Mouse (Mus musculus) intestine, embryonic 16.5 days (tissue): ENCODE results near the gene Selenop. TPM values are rescaled to one million over a fixed set of nuclear protein-coding genes. Genes with fewer than 3 reads are reported as not detected.
"Not testable (repeated sequence)": the region's sequence is repeated elsewhere in the genome, so short reads cannot be mapped to it uniquely, and the experiment has no call there.

ENCODE experiments used
- ATAC-seq: fragments of 200-750 bp; cut with Nextera tagmentation; 2 replicates; pipeline ENCODE4 v1.8.0; 2017; ENCODE audit warnings: moderate TSS enrichment, moderate library complexity
- H3K27ac ChIP-seq: fragments of 300-500 bp; sonication (generic); 2 replicates; pipeline ENCODE4 v1.5.1; 2014; ENCODE audit warnings: mild to moderate bottlenecking, low read length
- H3K27me3 ChIP-seq: fragments of 300-500 bp; sonication (generic); replicated peaks from 2 replicates; pipeline ENCODE4 v1.6.1; 2014; ENCODE audit warnings: low read length, control low read depth, mixed read lengths; ENCODE audit not compliant: control insufficient read depth, insufficient read depth
- H3K36me3 ChIP-seq: fragments of 300-500 bp; sonication (generic); 2 replicates; pipeline ENCODE4 v1.6.1; 2014; ENCODE audit warnings: low read length, control low read depth; ENCODE audit not compliant: control insufficient read depth, insufficient read depth
- H3K4me1 ChIP-seq: fragments of 300-500 bp; sonication (generic); 2 replicates; pipeline ENCODE4 v1.6.1; 2014; ENCODE audit warnings: low read length, control low read depth, mixed read lengths; ENCODE audit not compliant: control insufficient read depth, insufficient read depth
- H3K4me2 ChIP-seq: fragments of 300-500 bp; sonication (generic); 2 replicates; pipeline ENCODE4 v1.6.1; 2014; ENCODE audit warnings: low read depth, low read length, control low read depth
- H3K4me3 ChIP-seq: fragments of 300-500 bp; sonication (generic); 2 replicates; pipeline ENCODE4 v1.5.1; 2014; ENCODE audit warnings: mild to moderate bottlenecking, low read length
- H3K9ac ChIP-seq: fragments of 300-500 bp; sonication (generic); 2 replicates; pipeline ENCODE4 v1.6.1; 2014; ENCODE audit warnings: low read depth, low read length
- H3K9me3 ChIP-seq: fragments of 300-500 bp; sonication (generic); 2 replicates; pipeline ENCODE4 v1.6.1; 2016; ENCODE audit warnings: low read length, control low read depth; ENCODE audit not compliant: control insufficient read depth
- WGBS: fragments of 180-500 bp; shearing (Covaris S2); extraction: QIAGEN DNeasy Blood & Tissue Kit; methylation state at CpG from one replicate; pipeline ENCODE4 v1.1.7; 2014; 5-methylcytosine and 5-hydroxymethylcytosine counted together
- polyA plus RNA-seq: library from polyadenylated mRNA; unstranded; fragments of >200 nt; fragmentation: Nextera tagmentation; extraction: Ambion mirVana; gene quantifications from 2 replicates; pipeline ENCODE4 v1.2.1, GENCODE M21; 2015

Gene Selenop
- polyA plus RNA-seq = 512 and 640 TPM in 2 replicates

DNA sequence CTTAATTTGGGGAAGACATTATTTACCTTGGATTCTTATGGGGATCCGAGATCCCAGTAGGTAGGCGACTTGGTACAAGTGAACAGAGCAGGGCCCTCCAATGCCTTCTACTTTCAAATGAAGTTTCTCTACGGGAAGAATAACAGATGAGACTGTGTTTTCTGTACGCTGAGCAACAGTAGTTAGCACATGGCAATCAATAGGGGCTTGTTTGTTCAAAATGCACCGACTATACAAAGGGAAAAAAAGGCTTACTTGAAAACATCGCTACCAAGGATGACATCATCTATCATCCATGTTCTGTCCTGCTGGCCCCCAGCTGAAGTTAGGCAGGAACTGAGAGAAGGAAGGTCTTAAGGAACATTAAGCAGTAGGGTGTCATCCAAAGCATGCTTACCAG, at the start of gene Selenop:
Gene Selenop, plus strand, starts transcription at position 301 of the 400 bp plus-strand sequence.
- Histone ChIP-seq H3K9ac (no peak within 1 kb of the TSS), H3K4me1 (peaks cover 11% of the 10 kb centered on the region), H3K36me3 (no peaks in the 10 kb centered on the region), H3K27me3 (no peaks in the 10 kb centered on the region), H3K27ac (0 out of 2 replicates have a peak within 1 kb of the TSS, but pooled peaks have one; percentile 85), H3K9me3 (no peaks in the 10 kb centered on the region), H3K4me3 (no peak within 1 kb of the TSS), H3K4me2 (no peak within 1 kb of the TSS)
- ATAC-seq = no peak
- WGBS = 86% methylated on average over 6 of the region's 6 CpGs

DNA sequence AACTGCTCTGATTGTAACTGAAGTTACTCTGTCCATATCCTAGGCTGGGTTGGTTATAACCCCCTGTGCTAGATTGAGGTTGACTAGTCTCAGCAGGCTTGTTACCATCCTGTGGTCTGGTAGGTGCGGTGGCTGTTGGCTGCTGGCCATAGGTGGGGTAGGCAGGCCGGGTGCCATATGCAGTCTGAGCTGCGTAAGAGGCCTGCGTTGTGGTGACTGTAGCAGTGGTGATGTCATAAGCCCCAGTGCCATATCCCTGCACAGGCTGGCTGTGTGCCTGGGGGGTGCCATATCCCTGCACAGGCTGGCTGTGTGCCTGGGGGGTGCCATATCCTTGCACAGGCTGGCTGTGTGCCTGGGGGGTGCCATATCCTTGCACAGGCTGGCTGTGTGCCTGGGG, 49.7 kb upstream of the Selenop start:
- H3K4me1 ChIP-seq, H3K4me2 ChIP-seq, H3K36me3 ChIP-seq, H3K4me3 ChIP-seq, H3K27me3 ChIP-seq, H3K27ac ChIP-seq, ATAC-seq, H3K9ac ChIP-seq, H3K9me3 ChIP-seq: not testable (repeated sequence)
- WGBS = 88% methylated on average over 4 of the region's 4 CpGs

DNA sequence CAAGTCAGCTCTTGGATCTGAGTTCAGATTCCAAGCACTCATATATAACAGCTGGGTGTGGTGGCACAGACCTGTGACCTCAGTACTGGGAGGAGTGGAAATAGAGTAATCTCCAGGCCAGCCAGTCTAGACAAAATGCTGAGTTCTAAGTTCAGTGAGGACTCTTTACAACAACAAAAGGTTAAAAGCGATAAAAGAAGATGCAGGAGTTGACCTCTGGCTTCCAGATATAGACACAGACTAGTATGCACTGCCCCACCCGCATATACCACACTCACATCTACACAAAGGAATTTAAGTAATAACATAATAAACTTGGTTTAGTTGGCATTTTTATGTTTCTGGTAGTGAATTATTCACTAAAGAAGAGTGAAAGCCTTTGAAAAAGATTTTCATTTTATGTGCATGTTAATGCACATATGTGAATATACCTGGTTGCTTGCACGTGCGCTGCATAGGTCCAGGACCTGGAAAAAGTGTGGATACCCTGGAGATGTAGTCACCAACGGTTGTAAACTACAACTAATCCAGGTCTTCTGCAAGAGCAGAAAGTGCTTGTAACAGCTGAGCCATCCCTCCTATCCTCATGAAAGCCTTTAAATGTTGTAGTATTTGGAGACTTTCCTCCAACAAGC, 45.4 kb upstream of the Selenop start:
- ATAC-seq = peak; percentile 91
- H3K36me3 ChIP-seq = no peaks in the 10 kb centered on the region
- WGBS = 75% methylated on average over 5 of the region's 5 CpGs
- H3K4me1 ChIP-seq = peaks cover 4% of the 10 kb centered on the region
- H3K9ac ChIP-seq = no peak overlapping the region
- no peak overlapping the region for H3K4me3 ChIP-seq
- H3K27ac ChIP-seq = peak overlapping the region; percentile 56
- no peaks in the 10 kb centered on the region for H3K9me3 ChIP-seq
- no peaks in the 10 kb centered on the region for H3K27me3 ChIP-seq
- H3K4me2 ChIP-seq = no peak overlapping the region

DNA sequence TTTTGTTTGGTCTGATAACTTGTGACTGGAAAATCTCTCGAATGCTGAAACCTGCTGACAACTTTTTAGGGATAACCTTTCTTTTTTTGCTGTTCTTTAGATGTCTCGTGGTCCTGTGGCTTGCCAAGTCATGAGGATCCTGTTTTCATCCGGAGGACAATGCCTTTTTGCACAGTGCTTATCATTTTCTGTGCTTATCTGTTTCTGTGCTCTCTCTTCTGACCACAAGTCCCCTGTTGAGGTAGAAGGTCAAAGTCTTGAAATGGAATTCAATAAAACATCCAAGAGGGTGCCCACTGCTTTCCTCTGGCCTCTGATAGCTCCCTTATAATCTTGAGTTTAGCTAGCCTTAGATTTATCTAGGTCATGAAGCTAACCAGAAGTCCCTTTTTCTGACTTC, 41.8 kb upstream of the Selenop start:
- H3K9ac ChIP-seq = no peak overlapping the region
- H3K4me3 ChIP-seq = no peak overlapping the region
- peaks cover 31% of the 10 kb centered on the region for H3K4me1 ChIP-seq
- no peaks in the 10 kb centered on the region for H3K9me3 ChIP-seq
- 65% methylated on average over 3 of the region's 3 CpGs for WGBS
- H3K36me3 ChIP-seq = no peaks in the 10 kb centered on the region
- no peak overlapping the region for H3K27ac ChIP-seq
- H3K27me3 ChIP-seq = no peaks in the 10 kb centered on the region
- ATAC-seq = no peak
- no peak overlapping the region for H3K4me2 ChIP-seq

DNA sequence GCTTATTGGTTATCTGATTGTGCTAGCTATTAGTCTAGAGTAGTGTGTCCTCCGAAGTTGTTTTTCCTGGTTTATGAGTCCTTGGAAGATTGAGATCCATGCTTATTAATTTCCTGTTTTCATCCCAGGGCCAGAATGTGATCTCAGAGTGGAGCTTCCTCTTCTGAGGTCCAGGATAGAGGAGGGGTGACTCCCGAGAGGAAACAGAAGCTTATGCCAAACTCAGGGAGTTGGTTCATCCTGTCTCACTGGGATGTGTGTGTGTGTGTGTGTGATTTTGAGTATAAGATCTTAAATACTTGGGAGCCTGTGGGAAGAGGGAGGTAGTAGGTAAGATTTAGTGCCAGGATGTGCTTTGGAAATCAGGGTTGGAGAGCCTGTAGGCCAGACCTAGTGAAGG, 40.2 kb upstream of the Selenop start:
- H3K36me3 ChIP-seq = no peaks in the 10 kb centered on the region
- H3K4me2 ChIP-seq = no peak overlapping the region
- H3K9ac ChIP-seq = no peak overlapping the region
- WGBS = 49% methylated on average over 2 of the region's 2 CpGs
- H3K27me3 ChIP-seq = no peaks in the 10 kb centered on the region
- ATAC-seq = peak; percentile 24; the same call in 1 of the 2 replicates
- H3K27ac ChIP-seq = peak overlapping the region; percentile 81
- no peaks in the 10 kb centered on the region for H3K9me3 ChIP-seq
- H3K4me1 ChIP-seq = peaks cover 38% of the 10 kb centered on the region
- H3K4me3 ChIP-seq = no peak overlapping the region

DNA sequence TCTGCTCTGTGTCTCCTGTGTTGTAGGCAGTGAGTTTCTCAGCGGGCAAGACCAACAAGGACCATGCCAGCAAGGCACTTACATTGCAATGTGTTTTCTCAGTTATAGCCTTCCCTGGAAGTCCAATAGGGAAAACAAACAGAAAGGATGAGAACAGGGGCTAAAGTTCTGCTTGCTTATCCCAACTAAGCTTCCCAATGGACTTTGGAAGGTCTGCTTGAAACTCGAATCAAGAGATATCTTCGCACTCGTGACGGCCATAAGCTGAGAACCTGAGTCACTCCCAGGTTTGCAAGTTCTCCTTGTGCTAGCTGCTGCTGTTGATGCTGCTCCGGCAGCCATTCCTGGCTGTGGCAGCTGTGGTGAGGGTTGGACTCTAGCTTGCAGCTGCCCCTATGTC, 39.4 kb upstream of the Selenop start:
- H3K9me3 ChIP-seq = no peaks in the 10 kb centered on the region
- no peak overlapping the region for H3K9ac ChIP-seq
- H3K27me3 ChIP-seq = no peaks in the 10 kb centered on the region
- H3K4me2 ChIP-seq = no peak overlapping the region
- H3K4me3 ChIP-seq = no peak overlapping the region
- no peaks in the 10 kb centered on the region for H3K36me3 ChIP-seq
- H3K4me1 ChIP-seq = peaks cover 38% of the 10 kb centered on the region
- peak overlapping the region; percentile 86 for H3K27ac ChIP-seq
- 67% methylated on average over 6 of the region's 6 CpGs for WGBS
- ATAC-seq = peak; percentile 85

DNA sequence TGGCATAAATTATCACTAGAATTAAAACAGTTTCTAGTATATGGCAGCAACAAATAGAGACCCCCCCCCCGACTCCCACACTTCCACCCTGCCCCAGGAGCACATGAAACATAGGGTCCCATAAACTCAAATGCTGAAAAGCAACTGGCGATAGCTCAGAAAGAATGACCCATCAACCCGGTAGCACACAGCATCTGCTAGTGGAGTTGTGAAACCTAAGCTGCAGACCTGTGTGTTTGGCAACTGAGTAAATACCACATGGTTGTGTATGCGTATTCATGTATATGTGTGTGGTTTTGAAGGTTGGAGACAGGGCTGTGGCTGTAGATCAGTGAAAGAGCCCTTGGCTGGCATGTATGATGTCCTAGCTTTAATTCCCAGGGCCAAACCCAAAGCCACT, 37.3 kb upstream of the Selenop start:
- H3K4me1 ChIP-seq = peaks cover 38% of the 10 kb centered on the region
- 84% methylated on average over 4 of the region's 4 CpGs for WGBS
- no peak overlapping the region for H3K9ac ChIP-seq
- H3K9me3 ChIP-seq = no peaks in the 10 kb centered on the region
- no peak overlapping the region for H3K4me3 ChIP-seq
- H3K27ac ChIP-seq = no peak overlapping the region; the same call in 1 of the 2 replicates
- H3K36me3 ChIP-seq = no peaks in the 10 kb centered on the region
- no peaks in the 10 kb centered on the region for H3K27me3 ChIP-seq
- no peak overlapping the region for H3K4me2 ChIP-seq
- ATAC-seq = no peak

DNA sequence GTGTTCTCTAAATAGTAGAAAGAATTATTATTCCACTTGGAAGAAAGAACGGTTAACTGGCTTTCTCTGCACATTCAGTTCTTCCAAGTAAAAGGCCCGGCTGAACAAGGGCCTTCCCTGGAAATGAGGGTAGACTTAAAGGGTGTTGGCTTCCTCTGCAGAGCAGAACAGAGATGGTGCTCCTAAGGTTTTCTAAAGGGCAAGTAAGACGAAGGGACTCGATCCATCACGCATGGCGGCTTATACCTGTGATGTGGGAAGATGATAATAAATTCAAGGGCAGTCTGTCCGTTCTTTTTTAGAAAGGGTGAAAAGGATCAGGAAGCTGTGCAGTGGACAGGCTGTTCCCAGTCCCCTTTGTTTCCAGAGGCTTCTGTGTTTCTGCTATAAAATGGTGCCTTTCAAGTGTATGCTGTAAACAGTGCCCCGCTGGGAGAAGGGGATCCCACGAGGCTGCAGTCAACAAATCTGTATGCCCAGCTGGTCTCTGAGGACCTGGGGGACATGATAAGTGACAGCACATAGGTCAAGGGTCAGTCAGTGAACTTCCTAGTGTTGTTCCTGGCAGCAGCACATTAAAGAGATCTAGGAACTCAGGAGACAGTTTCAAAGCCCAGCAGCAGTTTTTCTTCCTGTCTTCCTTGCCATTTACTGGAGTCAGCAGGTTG, 36.0 kb upstream of the Selenop start:
- no peak for ATAC-seq
- H3K36me3 ChIP-seq = no peaks in the 10 kb centered on the region
- no peak overlapping the region for H3K4me3 ChIP-seq
- no peaks in the 10 kb centered on the region for H3K9me3 ChIP-seq
- no peak overlapping the region for H3K9ac ChIP-seq
- H3K27me3 ChIP-seq = no peaks in the 10 kb centered on the region
- H3K4me2 ChIP-seq = no peak overlapping the region
- WGBS = 47% methylated on average over 9 of the region's 9 CpGs
- peak overlapping the region; percentile 41 for H3K27ac ChIP-seq
- H3K4me1 ChIP-seq = peaks cover 38% of the 10 kb centered on the region

DNA sequence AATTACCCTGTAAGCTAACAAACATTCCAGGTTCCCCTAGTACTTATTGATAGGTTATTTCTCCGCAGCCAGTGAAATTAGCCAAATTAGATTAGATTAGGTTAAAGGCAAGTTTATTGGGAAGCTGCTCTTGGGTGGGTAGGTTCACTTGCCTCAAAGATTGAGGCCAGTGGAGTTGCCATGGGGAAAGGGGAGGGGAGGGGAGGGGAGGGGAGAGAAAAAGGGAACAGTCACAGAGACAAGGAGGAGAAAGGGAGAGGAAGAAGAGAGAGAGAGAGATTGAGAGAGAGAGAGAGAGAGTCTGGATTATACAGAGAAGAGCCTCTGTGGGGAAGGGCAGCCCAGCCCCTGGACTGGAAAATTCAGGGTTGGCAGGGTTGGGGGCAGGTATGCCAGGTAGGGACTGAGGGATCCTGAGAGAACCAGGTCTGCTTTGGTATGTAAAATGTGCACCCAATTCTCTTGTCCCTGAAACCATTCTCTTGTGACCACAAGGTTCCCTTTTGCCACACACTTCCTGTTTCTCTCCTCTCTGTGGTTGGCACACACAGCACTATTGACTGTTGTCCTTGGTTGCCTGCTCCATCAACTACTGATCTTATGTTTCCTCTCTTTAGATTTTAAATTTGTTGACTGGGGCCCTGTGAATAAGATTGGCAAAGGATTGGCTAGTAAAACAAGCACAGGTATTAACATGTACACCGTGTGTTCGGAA, 34.4 kb upstream of the Selenop start:
- Histone ChIP-seq H3K4me1 (peaks cover 25% of the 10 kb centered on the region), H3K27ac (no peak overlapping the region), H3K36me3 (no peaks in the 10 kb centered on the region), H3K9me3 (no peaks in the 10 kb centered on the region), H3K27me3 (no peaks in the 10 kb centered on the region), H3K4me3 (no peak overlapping the region), H3K4me2 (no peak overlapping the region), H3K9ac (no peak overlapping the region)
- ATAC-seq = no peak
- WGBS = 83% methylated on average over 3 of the region's 3 CpGs
